Mouse (Mus musculus): ENCODE measurements at regions not wholly inside any gene's neighbourhood (a gene's known extent, or its start where the extent isn't known, plus 50 kb on each side); places are given as distances from the start of the nearest gene placed in this dataset.

DNA sequence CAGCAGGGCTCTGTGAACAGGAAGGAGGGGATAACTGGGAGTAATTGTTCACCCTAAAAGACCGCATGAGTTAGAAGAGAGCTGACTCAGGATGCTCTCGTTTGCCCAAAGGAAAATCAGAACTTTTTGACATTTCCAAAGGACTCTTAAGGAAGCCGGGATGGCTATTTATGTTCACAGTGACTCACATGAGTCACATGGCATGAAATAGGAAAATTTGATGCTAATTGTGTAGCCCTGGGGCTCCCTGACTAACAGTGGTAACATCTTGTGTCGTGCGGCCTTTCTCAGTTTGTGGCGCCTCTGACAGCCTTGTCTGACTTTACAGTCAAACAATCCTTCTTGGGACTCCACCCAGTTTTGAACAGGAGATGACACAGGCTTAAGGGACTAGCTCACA is 51.9 kb upstream of the Cacna1a start:
- no peak for DNase-seq

DNA sequence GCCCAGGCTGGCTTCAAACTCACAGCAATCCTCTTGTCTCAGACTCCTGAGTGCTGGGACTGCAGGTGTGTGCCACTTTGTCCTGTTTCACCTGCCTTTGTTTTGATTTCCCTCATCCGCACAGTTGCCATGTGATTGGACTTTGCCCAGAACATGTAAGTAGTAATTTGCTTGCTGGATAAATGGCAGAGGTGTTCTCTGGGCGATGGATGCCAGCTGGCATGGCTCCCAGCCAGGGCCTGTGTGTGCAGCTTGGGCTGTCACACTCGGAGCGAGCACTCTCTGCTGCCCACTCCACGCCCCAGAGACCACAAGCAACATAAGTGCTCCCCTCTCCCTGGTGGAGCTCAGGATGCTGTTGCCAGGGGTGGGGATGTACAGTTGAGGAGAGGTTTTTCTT is 53.9 kb upstream of the Cacna1a start:
- DNase-seq, result peak in 1 of 2 experiments; percentile 44

DNA sequence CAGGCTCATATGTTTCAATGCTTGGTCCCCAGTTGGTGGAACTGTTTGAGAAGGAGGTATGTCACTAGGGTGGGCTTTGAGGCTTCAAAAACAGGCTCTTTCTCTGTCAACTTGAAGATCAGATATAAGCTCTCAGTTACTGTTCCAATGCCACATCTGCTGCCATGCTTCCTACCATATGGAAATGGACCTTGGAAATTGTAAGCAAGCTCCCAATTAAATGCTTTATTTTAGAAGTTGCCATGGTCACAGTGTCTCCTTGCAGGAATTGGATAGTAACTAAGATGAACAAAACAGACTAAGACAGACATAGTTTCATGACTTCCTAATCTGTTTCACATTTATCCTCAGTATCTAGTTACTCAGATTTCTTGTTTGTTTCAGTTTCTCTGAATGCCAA is 56.7 kb upstream of the Cacna1a start:
- DNase-seq, result no peak

DNA sequence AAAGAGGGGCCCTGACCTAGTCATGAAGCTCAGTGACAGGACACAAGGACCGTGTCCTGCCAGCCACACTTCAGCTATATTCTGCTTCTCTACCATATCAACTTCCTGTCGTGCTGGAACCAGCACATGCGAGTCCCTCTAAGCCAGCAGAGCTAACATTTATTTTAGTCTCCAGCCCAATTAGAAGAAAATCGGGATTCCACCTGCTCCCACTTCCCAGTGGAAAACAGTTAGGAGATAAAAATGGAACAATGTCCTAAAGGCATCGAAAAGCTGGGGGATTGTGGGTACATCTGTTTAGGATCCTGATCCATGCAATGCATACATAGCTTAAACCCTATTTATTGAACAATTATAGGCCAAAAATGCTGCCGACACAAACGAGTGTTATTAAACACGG is 58.7 kb upstream of the Cacna1a start:
- no peak for DNase-seq

DNA sequence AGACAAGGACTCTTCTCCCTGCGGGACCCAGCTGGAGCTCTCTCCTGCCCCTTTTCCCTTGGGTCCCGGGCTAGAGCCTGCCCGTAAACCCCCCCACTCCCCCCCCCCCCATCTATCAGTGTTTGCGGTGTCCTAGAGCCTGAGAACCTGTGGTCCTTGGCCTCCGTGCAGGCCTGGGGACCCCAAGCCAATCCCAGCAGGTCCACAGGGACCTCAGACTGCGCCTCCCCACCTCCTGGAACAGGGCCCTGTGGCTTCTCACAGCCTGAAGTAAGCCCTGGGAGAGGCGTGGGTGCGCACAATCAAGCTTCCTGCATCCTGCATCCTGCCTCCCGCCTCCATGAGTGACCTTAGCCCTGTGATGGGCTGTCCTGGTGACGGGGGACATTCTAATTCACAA is 52.6 kb upstream of the Ccdc130 start:
- DNase-seq, result no peak

DNA sequence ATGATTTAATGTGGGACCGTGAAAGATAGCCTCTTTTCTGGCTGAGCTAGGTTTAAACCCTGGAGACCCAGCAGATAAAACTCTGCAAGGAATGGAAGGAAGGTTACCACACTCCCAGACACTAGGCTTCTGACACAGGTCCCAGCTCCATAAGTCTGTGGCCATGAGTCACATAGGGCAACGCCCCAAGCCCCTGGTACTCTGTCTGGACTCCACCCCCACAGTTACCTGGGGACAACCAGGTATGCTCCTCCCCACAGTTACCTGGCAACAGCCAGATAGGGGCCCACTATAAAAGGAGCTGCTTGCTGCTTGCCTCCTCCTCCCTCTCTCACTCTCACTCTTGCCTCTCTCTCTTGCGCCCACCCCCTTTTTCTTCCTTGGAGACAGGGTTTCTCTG is 51.7 kb upstream of the Ccdc130 start:
- no peak for DNase-seq
